Comparison of ENCODE assay signal across 13 mouse cellular contexts in genomic region chr5:103775429-103775828, GRCm38 (mm10).
A peak's percentile ranks its signal among the peaks of the same experiment; 100 is the strongest.
DNase-seq lines count a peak whose midpoint lies in the region; ATAC-seq and TF ChIP-seq lines count a peak whose summit lies in the region.
"Had no signal": no experiment of that assay in that cellular context is flagged by ENCODE, and none has a peak within 500 bp of the region (broad histone marks: within the 10 kb centered on the region; RNA-seq: fewer than 3 reads in every experiment).

No protein-coding gene starts in this region.

- peaks cover 22% of the 10 kb centered on the region for H3K4me1 ChIP-seq in intestine, postnatal 0 days (replicated peaks; ENCODE audit: control insufficient read depth, insufficient read depth, low read length)
- peaks cover 47% of the 10 kb centered on the region for H3K4me1 ChIP-seq in intestine, embryonic 16.5 days (ENCODE audit: control insufficient read depth, insufficient read depth, low read length)
- H3K4me1 ChIP-seq in bone marrow macrophage, adult 2 months (ENCODE audit: control insufficient read depth, insufficient read depth, low read length) = peaks cover 65% of the 10 kb centered on the region
- peaks cover 93% of the 10 kb centered on the region for H3K4me1 ChIP-seq in kidney, embryonic 15.5 days

- H3K27ac ChIP-seq in intestine, postnatal 0 days (ENCODE audit: low read depth, low read length) = peak overlapping the region; percentile 58
- no peak overlapping the region for H3K27ac ChIP-seq in intestine, embryonic 16.5 days (ENCODE audit: low read length)
- H3K27ac ChIP-seq in bone marrow macrophage, adult 2 months (ENCODE audit: insufficient read depth, low read depth, low read length) = peak overlapping the region; percentile 79; the same call in 1 of the 2 replicates
- H3K27ac ChIP-seq in kidney, embryonic 15.5 days = peak overlapping the region; percentile 78
- H3K27ac ChIP-seq: embryonic facial prominence, embryonic 15.5 days had no signal

- WGBS in intestine, postnatal 0 days = 75% methylated on average over 13 of the region's 13 CpGs
- 79% methylated on average over 13 of the region's 13 CpGs for whole genome bisulfite sequencing in intestine, embryonic 16.5 days
- WGBS in kidney, embryonic 15.5 days = 63% methylated on average over 13 of the region's 13 CpGs

- no peaks in the 10 kb centered on the region for H3K36me3 ChIP-seq in intestine, postnatal 0 days (ENCODE audit: control insufficient read depth, insufficient read depth)
- H3K36me3 ChIP-seq in intestine, embryonic 16.5 days (ENCODE audit: control insufficient read depth, insufficient read depth, low read length) = no peaks in the 10 kb centered on the region
- H3K36me3 ChIP-seq in C2C12 (ENCODE audit: control insufficient read depth, insufficient read depth) = no peaks in the 10 kb centered on the region
- H3K36me3 ChIP-seq in kidney, embryonic 15.5 days = no peaks in the 10 kb centered on the region
- H3K36me3 ChIP-seq: embryonic facial prominence, embryonic 15.5 days had no signal

- H3K27me3 ChIP-seq in intestine, postnatal 0 days (replicated peaks; ENCODE audit: control insufficient read depth, insufficient read depth, low read length) = no peaks in the 10 kb centered on the region
- H3K27me3 ChIP-seq in intestine, embryonic 16.5 days (replicated peaks; ENCODE audit: control insufficient read depth, insufficient read depth, low read length) = no peaks in the 10 kb centered on the region
- H3K27me3 ChIP-seq in C2C12 (ENCODE audit: control insufficient read depth, insufficient read depth, insufficient read length) = no peaks in the 10 kb centered on the region
- no peaks in the 10 kb centered on the region for H3K27me3 ChIP-seq in kidney, embryonic 15.5 days
- H3K27me3 ChIP-seq: embryonic facial prominence, embryonic 15.5 days had no signal

- TF ChIP-seq CTCF in intestine, postnatal 0 days (IDR thresholded peaks at IDR 0.05; ENCODE audit: low read depth) = no peak
- TF ChIP-seq CTCF in C2C12 (IDR thresholded peaks at IDR 0.05; ENCODE audit: control insufficient read depth, insufficient read depth, insufficient read length) = no peak
- no peak for TF ChIP-seq CTCF in bone marrow macrophage, adult 2 months (IDR thresholded peaks at IDR 0.05; ENCODE audit: low read depth, low read length)

- H3ac ChIP-seq in C2C12 (ENCODE audit: control insufficient read depth, insufficient read length, low read depth) = peak overlapping the region; percentile 36

- TF ChIP-seq POLR2A in bone marrow macrophage, adult 2 months (IDR thresholded peaks at IDR 0.05; ENCODE audit: borderline replicate concordance, low read depth, low read length) = no peak

- no peak for DNase-seq in thymus, adult 18-20 months
- no peak for DNase-seq in ovary, adult 18-20 months (ENCODE audit: low spot score)
- no peak for DNase-seq in urinary bladder, postnatal 14 days (ENCODE audit: low spot score)
- DNase-seq: cerebellum, adult 2 months; gastrocnemius, postnatal 36 days; right cerebral cortex, postnatal 4 days; thymus, postnatal 4 days had no signal

- no peak overlapping the region for H3K4me2 ChIP-seq in intestine, postnatal 0 days (replicated peaks; ENCODE audit: low read depth)
- H3K4me2 ChIP-seq in intestine, embryonic 16.5 days (ENCODE audit: low read depth, low read length) = no peak overlapping the region
- no peak overlapping the region for H3K4me2 ChIP-seq in kidney, embryonic 15.5 days
- H3K4me2 ChIP-seq: embryonic facial prominence, embryonic 15.5 days had no signal

- H3K9ac ChIP-seq in intestine, postnatal 0 days (ENCODE audit: low read depth, low read length) = no peak overlapping the region
- H3K9ac ChIP-seq in intestine, embryonic 16.5 days (ENCODE audit: low read depth, low read length) = no peak overlapping the region
- H3K9ac ChIP-seq in kidney, embryonic 15.5 days = no peak overlapping the region
- H3K9ac ChIP-seq: embryonic facial prominence, embryonic 15.5 days had no signal

- no peak overlapping the region for H3K4me3 ChIP-seq in intestine, postnatal 0 days (ENCODE audit: low read depth, low read length)
- H3K4me3 ChIP-seq in intestine, embryonic 16.5 days (ENCODE audit: low read length) = no peak overlapping the region
- no peak overlapping the region for H3K4me3 ChIP-seq in C2C12 (ENCODE audit: insufficient read depth, poor library complexity, severe bottlenecking)
- H3K4me3 ChIP-seq in bone marrow macrophage, adult 2 months (ENCODE audit: insufficient read depth, low read length) = no peak overlapping the region
- no peak overlapping the region for H3K4me3 ChIP-seq in kidney, embryonic 15.5 days (replicated peaks)
- H3K4me3 ChIP-seq: embryonic facial prominence, embryonic 15.5 days had no signal

- no peak for ATAC-seq in intestine, postnatal 0 days
- ATAC-seq in intestine, embryonic 16.5 days = no peak
- no peak for ATAC-seq in kidney, embryonic 15.5 days (replicated peaks; ENCODE audit: low FRiP score)

- peaks cover 63% of the 10 kb centered on the region for H3K79me3 ChIP-seq in C2C12 (ENCODE audit: low read depth)

- peaks cover 86% of the 10 kb centered on the region for H3K79me2 ChIP-seq in C2C12 (ENCODE audit: control insufficient read depth, insufficient read depth)

- H3K9me3 ChIP-seq in intestine, postnatal 0 days (ENCODE audit: control insufficient read depth) = no peaks in the 10 kb centered on the region
- no peaks in the 10 kb centered on the region for H3K9me3 ChIP-seq in intestine, embryonic 16.5 days (ENCODE audit: control insufficient read depth, low read length)
- no peaks in the 10 kb centered on the region for H3K9me3 ChIP-seq in kidney, embryonic 15.5 days (replicated peaks)
- H3K9me3 ChIP-seq: embryonic facial prominence, embryonic 15.5 days had no signal

TF ChIP-seq in C2C12, 6 proteins besides CTCF, POLR2A, EP300 and RAD21:
- no peak for TF ChIP-seq CEBPB (IDR thresholded peaks at IDR 0.05; ENCODE audit: low read depth)
- TF ChIP-seq USF1 (IDR thresholded peaks at IDR 0.05; ENCODE audit: low read depth) = peak; percentile 90
